Mouse (Mus musculus) hindbrain, embryonic 14.5 days (tissue): ENCODE data around the gene Ttyh2. TPM values are rescaled to one million over a fixed set of nuclear protein-coding genes. Genes with fewer than 3 reads are reported as not detected.
A peak's percentile ranks its signal among the peaks of the same experiment; 100 is the strongest.

Experiments
- ATAC-seq: fragments of 200-750 bp; cut with Nextera tagmentation; 2 replicates; pipeline ENCODE4 v1.8.0; 2017; ENCODE audit warnings: moderate number of reproducible peaks, mild to moderate bottlenecking, moderate TSS enrichment, moderate library complexity; ENCODE audit not compliant: low FRiP score
- DNase-seq: peaks from one replicate; pipeline ENCODE4 v3.0.0-alpha.2; 2015; ENCODE audit warnings: low spot score
- H3K27ac ChIP-seq: fragments of 300-500 bp; sonication (generic); 2 replicates; pipeline ENCODE4 v1.5.1; 2014; ENCODE audit warnings: mild to moderate bottlenecking, moderate library complexity
- H3K27me3 ChIP-seq: fragments of 300-500 bp; sonication (generic); 2 replicates; pipeline ENCODE4 v1.6.1; 2014; ENCODE audit warnings: mild to moderate bottlenecking, low read length, mixed read lengths; ENCODE audit not compliant: control insufficient read depth, insufficient read depth
- H3K36me3 ChIP-seq: fragments of 300-500 bp; sonication (generic); replicated peaks from 2 replicates; pipeline ENCODE4 v1.6.1; 2014; ENCODE audit not compliant: control insufficient read depth, insufficient read depth
- H3K4me1 ChIP-seq: fragments of 300-500 bp; sonication (generic); replicated peaks from 2 replicates; pipeline ENCODE4 v1.6.1; 2014; ENCODE audit warnings: antibody characterized with exemption, low read length, mixed read lengths; ENCODE audit not compliant: control insufficient read depth, insufficient read depth
- H3K4me2 ChIP-seq: fragments of 300-500 bp; sonication (generic); replicated peaks from 2 replicates; pipeline ENCODE4 v1.6.1; 2014; ENCODE audit warnings: mild to moderate bottlenecking, moderate library complexity
- H3K4me3 ChIP-seq: fragments of 300-500 bp; sonication (generic); replicated peaks from 2 replicates; pipeline ENCODE4 v1.5.1; 2014; ENCODE audit warnings: mild to moderate bottlenecking, low read length
- H3K9ac ChIP-seq: fragments of 300-500 bp; sonication (generic); 2 replicates; pipeline ENCODE4 v1.6.1; 2014
- H3K9me3 ChIP-seq: fragments of 300-500 bp; sonication (generic); 2 replicates; pipeline ENCODE4 v1.6.1; 2016; ENCODE audit warnings: low read length; ENCODE audit not compliant: control insufficient read depth
- WGBS: fragments of 180-500 bp; shearing (Covaris S2); extraction: QIAGEN DNeasy Blood & Tissue Kit; methylation state at CpG from one replicate; pipeline ENCODE4 v1.1.7; 2014; 5-methylcytosine and 5-hydroxymethylcytosine counted together
- polyA plus RNA-seq: library from polyadenylated mRNA; unstranded; fragments of >200 nt; fragmentation: Nextera tagmentation; extraction: Ambion mirVana; gene quantifications from 2 replicates; pipeline ENCODE4 v1.2.1, GENCODE M21; 2014

Gene Ttyh2
- polyA plus RNA-seq, 1 experiment from 2014 or later: 35.1 TPM

DNA sequence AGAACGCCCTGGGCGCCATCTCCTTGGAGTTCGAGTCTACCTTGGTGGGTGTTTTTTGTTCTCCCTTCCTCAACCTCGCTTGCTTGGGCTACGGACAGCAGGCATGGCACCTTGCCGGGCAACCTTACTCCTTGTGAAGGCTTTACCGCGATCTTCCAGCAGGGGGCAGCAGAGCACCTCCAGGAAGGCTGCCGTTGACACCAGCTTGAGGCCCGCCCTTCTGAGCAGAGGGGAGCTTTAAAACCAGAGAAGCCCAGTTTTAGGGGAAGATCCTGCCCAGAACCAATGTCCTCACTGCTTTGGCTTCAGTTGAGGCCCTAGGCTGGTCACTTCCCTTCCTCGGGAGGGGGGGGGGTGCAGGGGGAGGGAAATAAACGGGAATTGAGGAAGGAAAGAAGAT lies 69.9 kb downstream of the Ttyh2 start:
- peak overlapping the region; percentile 45 for H3K4me2 ChIP-seq
- 2% methylated on average over 12 of the region's 12 CpGs for WGBS
- peak; percentile 96 for DNase-seq
- no peaks in the 10 kb centered on the region for H3K36me3 ChIP-seq
- peak; percentile 74 for ATAC-seq
- no peak overlapping the region for H3K4me3 ChIP-seq
- no peaks in the 10 kb centered on the region for H3K9me3 ChIP-seq
- no peaks in the 10 kb centered on the region for H3K27me3 ChIP-seq
- no peak overlapping the region for H3K27ac ChIP-seq
- peaks cover 6% of the 10 kb centered on the region; the same call in 1 of the 2 replicates for H3K4me1 ChIP-seq
- no peak overlapping the region for H3K9ac ChIP-seq

DNA sequence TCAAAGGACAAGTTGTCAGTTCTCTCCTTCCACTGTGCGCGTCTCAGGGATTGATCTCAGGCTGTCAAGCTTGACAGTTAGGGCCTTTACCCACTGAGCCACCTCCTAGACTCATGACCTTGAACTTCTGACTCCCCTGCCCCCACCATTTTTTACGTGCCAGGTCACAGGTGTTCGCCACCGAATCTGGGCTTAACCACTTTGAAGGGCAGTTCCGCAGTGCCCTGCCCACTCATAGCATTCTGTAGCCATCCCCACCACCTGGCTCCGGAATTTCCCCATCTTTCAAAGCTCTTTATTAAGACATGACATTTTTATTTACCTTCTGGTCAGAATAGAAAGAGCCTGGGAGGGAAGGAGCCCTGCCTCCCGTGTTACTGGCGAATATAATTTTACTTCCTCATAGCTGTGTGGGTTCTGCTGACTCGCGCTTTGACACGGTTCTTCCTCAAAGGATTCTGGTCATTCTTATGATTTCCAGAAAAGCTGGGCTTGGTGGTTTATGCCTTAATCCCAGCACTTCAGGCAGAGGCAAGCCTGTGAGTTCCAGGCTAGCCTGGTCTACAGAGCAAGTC lies 72.4 kb downstream of the Ttyh2 start:
- no peak overlapping the region for H3K27ac ChIP-seq
- DNase-seq (no peak), ATAC-seq (no peak)
- no peak overlapping the region for H3K4me3 ChIP-seq
- WGBS: 83% methylated on average over 12 of the region's 12 CpGs
- no peak overlapping the region for H3K4me2 ChIP-seq
- no peaks in the 10 kb centered on the region for H3K9me3 ChIP-seq
- H3K4me1 ChIP-seq: no peaks in the 10 kb centered on the region
- H3K9ac ChIP-seq: no peak overlapping the region
- no peaks in the 10 kb centered on the region for H3K36me3 ChIP-seq
- no peaks in the 10 kb centered on the region for H3K27me3 ChIP-seq

DNA sequence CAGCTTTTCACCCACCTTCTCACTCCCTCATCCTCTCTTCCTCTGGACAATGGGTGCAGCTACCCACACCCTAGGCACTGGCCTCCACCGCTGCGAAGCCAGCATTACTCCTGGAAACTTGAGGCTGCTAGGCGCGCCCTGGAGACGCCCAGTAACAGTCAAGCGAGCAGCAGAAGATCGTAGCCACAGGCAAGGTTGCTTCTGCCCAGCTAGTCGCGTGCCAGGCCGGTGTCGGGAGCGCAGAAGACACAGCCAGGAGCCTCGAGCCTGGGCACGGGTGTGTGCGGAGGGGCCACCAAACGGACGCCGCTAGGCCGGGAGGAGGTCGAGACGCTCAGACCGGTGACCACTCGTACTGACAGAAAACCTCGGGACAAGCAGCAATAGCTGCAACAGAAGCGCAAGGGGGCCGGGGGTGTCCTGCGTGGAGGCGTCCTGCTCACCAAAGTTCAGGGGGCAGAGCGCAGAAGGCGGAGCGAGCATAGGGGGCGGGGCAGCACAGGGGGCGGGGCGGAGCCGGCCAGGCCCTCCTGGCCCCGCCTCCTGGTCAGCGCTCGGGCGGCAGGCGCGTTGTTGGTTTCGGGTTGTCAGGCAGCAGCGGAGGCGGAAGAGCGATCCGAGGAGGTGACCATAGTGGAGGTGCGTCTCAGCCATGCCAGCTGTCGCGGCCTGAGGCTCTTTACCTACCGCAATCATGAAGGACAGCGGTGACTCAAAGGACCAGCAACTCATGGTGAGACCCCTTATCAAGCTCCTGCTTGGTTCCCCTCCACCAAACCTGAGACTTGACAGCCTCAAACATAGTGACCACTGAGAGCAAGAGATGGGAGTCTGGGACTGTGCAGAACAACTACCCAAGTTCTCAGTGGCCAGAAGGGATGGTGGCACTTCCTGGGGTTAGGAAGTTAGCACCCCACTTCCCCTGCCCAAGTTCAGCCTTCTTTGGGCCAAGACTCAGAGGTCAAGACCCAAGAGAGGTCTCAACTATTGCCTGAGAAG lies 89.9 kb downstream of the Ttyh2 start, which contains the start of gene Kif19a:
TSS of gene Kif19a (plus strand) at position 569 of the 999 bp plus-strand sequence.
- Histone ChIP-seq H3K9ac (peak within 1 kb of the TSS; percentile 49), H3K27ac (no peak within 1 kb of the TSS), H3K4me1 (0 out of 2 replicates have a peak, but pooled peaks cover 3% of the 10 kb centered on the region), H3K4me2 (peak within 1 kb of the TSS; percentile 58), H3K9me3 (no peaks in the 10 kb centered on the region), H3K36me3 (no peaks in the 10 kb centered on the region), H3K27me3 (peaks cover 16% of the 10 kb centered on the region; the same call in 1 of the 2 replicates), H3K4me3 (peak within 1 kb of the TSS; percentile 34)
- peak; percentile 57 for DNase-seq
- WGBS: 4% methylated on average over 48 of the region's 51 CpGs
- 0 out of 2 replicates have a peak, but pooled peaks have one; percentile 51 for ATAC-seq

DNA sequence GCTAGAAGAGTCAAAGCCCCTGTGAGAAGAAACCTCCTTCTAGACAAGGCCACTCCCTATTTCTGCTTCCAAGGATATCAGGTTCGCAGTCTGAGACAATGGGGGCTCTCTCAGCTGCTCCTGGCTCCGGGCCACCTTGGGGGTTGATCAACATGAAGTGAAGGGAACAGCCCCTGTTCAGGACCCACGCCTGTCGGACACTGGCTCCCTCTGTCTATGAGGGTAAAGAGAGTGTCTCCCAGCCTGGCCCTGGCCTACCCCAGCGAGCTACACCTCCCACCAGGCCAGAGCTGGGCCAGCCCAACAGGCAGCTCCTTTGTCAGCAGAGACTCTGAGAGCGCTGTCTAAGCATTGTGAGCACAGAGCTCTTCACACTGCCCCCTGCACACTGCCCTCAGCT lies 94.7 kb downstream of the Ttyh2 start:
- Histone ChIP-seq H3K27me3 (peaks cover 16% of the 10 kb centered on the region), H3K9ac (no peak overlapping the region), H3K36me3 (no peaks in the 10 kb centered on the region), H3K4me2 (no peak overlapping the region), H3K27ac (no peak overlapping the region), H3K4me1 (0 out of 2 replicates have a peak, but pooled peaks cover 3% of the 10 kb centered on the region), H3K9me3 (no peaks in the 10 kb centered on the region), H3K4me3 (no peak overlapping the region)
- 41% methylated on average over 6 of the region's 6 CpGs for WGBS
- peak; percentile 34; the same call in 1 of the 2 replicates for ATAC-seq
- DNase-seq: no peak

Other genes with a start within 250 kb of the Ttyh2 start
- gene Rpl38, start 6.9 kb upstream of the Ttyh2 start, polyA plus RNA-seq: 694 and 869 TPM in 2 replicates
- gene Dnaic2, start 52.0 kb downstream of the Ttyh2 start, polyA plus RNA-seq: 1.9 and 2.5 TPM in 2 replicates
- 0.99 and 1.4 TPM in 2 replicates for gene Kif19a, start 90.0 kb downstream of the Ttyh2 start, polyA plus RNA-seq
- gene Btbd17, start 120.5 kb downstream of the Ttyh2 start, polyA plus RNA-seq: 20.0 and 22.1 TPM in 2 replicates
- gene Gpr142, start 123.5 kb downstream of the Ttyh2 start, polyA plus RNA-seq: not detected in 2 replicates
- 8.5 and 9.9 TPM in 2 replicates for gene Gprc5c, start 175.7 kb downstream of the Ttyh2 start, polyA plus RNA-seq
- gene Cd300a, start 214.6 kb downstream of the Ttyh2 start, polyA plus RNA-seq: 0.81 and 1.9 TPM in 2 replicates